Mouse (Mus musculus): Measurements from ENCODE around the gene Cdc20.
A peak's percentile ranks its signal among the peaks of the same experiment; 100 is the strongest.

The Cdc20 gene

GRCm38 (mm10) chr4:118417112-118417797 is 19.9 kb downstream of the Cdc20 start:
- DNase-seq: no peak

- DNase-seq: no peak
Observed at GRCm38 (mm10) chr4:118416329-118416728, 20.8 kb downstream of the Cdc20 start.

GRCm38 (mm10) chr4:118415779-118416178 is 21.4 kb downstream of the Cdc20 start:
- DNase-seq: no peak

GRCm38 (mm10) chr4:118413553-118413952 is 23.6 kb downstream of the Cdc20 start:
- DNase-seq: no peak

- no peak for DNase-seq
Observed at GRCm38 (mm10) chr4:118410871-118411270, 26.3 kb downstream of the Cdc20 start.

DNA sequence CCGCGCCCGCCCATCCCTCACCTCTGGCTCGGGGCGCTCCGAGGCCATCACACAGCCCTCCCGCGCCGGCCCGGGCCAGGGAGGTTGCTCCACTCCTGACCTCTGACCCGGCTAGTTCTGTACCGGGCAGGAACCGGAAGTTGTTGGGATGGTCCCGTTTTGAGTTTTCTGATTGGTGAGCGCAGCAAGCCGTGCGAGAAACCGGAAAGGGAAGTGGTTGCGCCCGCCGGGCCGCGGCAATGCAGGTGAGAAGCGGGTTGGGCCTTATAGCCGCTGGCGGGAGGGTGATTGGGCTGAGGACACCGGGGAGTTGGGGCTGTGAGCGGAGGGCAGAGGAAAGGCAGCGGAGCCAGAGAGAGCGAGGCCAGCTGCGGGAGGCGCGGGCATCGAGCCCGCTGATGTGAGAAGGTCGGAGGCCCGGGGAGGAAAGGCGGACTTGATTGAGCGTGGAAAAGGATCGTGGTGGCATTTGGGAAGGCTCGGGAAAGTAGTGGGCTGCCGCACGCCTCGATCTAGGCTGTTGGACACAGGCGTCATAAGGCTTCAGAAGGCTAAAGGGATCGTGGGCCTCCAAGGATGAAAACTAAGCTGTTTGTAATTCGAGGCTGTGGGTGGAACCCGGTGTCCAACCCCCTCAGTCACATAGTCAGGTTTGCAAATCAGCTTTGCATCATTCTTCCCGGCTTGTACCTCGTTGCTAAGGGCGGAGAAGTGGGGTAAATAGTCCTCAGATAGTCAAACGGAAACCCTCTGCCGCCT is 27.8 kb downstream of the Cdc20 start, which contains the start of the genes Szt2 and Med8:
Gene Szt2 (minus strand): TSS at position 132 of the 759 bp plus-strand sequence.
Gene Med8 (plus strand): TSS at position 196 of the 759 bp plus-strand sequence.
- DNase-seq: peak; percentile 95 to 96

GRCm38 (mm10) chr4:118402701-118403100 is 34.5 kb downstream of the Cdc20 start:
- DNase-seq: peak in 1 of 2 experiments; percentile 13

- DNase-seq: no peak
Observed at GRCm38 (mm10) chr4:118401918-118402317, 35.2 kb downstream of the Cdc20 start.

GRCm38 (mm10) chr4:118401421-118401820 is 35.7 kb downstream of the Cdc20 start:
- DNase-seq: no peak

GRCm38 (mm10) chr4:118398400-118398799 is 38.8 kb downstream of the Cdc20 start:
- DNase-seq: no peak

- peak in 1 of 2 experiments; percentile 14 for DNase-seq
Observed at GRCm38 (mm10) chr4:118396433-118396832, 40.7 kb downstream of the Cdc20 start.

- DNase-seq: no peak
Observed at GRCm38 (mm10) chr4:118395289-118395688, 41.9 kb downstream of the Cdc20 start.

- no peak for DNase-seq
Observed at GRCm38 (mm10) chr4:118394505-118394904, 42.6 kb downstream of the Cdc20 start.

DNA sequence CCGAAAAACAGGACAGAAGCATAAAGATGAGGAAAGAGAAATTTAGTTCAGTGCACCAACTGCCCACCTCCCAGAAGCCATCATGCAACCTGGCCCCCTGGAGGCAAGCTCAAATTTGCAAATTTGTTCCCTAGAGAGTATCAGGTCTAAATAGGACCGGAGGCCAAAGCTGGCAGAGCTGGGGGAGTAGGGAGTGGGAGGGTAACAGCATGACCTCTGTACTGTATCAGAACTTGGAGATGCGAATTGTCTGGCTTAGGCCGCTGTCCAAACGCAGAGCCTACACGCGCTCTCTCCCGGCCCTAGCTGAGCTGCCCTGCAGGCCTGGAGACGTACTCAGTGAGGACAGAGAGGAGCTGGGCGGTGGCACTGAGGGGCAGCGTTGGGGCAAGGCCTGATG is 47.0 kb downstream of the Cdc20 start:
- DNase-seq: no peak

- DNase-seq: no peak
Observed at GRCm38 (mm10) chr4:118387316-118387715, 49.8 kb downstream of the Cdc20 start.

GRCm38 (mm10) chr4:118383271-118383670 is 53.9 kb downstream of the Cdc20 start:
- DNase-seq: no peak

All from kidney, postnatal 25 days (tissue).